Mouse (Mus musculus): ENCODE measurements around the gene H2al2c.
"Not testable (repeated sequence)": the region's sequence is repeated elsewhere in the genome, so short reads cannot be mapped to it uniquely, and the experiment has no call there.

H2al2c gene

GRCm38 (mm10) chrY:2598799-2599198, at the start of gene H2al2c:
TSS of gene H2al2c (plus strand) at chrY:2599099.
- DNase-seq (ENCODE audit: low spot score in 2 of 2): not testable (repeated sequence)
